Mouse (Mus musculus) adrenal gland, postnatal 25 days (tissue): Measurements from ENCODE around the gene Sla2. TPM values are rescaled to one million over a fixed set of nuclear protein-coding genes. Genes with fewer than 3 reads are reported as not detected.
"Not testable (repeated sequence)": the region's sequence is repeated elsewhere in the genome, so short reads cannot be mapped to it uniquely, and the experiment has no call there.

ENCODE experiments used
- DNase-seq: peaks from one replicate; pipeline ENCODE4 v3.0.0; 2021; ENCODE audit warnings: mixed read lengths
- long read RNA-seq: library from polyadenylated mRNA; stranded (forward); transcript quantifications from one replicate; pipeline ENCODE4 v2.0.0, GENCODE M21; 2021
- total RNA-seq: library from RNA; stranded (reverse); gene quantifications from 2 replicates; pipeline ENCODE4 v1.2.3, GENCODE M21; 2021

Sla2 gene
- not detected in 2 replicates for total RNA-seq
- long read RNA-seq, result 0 reads

DNA sequence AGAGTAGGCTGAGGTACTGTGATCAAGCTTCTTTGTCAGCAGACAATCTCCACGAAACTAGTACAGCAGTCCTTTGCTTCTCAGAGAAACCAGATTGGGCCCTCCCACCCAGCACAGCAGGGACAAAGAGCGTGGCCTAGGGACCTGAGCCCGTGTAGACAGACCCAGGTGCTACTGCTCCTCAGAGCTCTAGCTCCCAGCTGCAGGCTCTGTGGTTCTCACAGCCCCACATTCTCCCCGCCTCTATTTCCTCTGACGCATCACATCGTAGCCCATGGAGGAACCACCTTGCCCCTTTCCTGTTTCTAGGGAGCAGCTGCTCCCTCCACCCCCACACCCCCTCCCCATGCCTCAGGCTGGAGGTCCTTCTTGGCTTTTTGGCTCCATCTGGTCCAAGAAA is at the start of gene Sla2:
Sla2 (minus strand) TSS at position 176 of the 400 bp plus-strand sequence.
- DNase-seq, result no peak

DNA sequence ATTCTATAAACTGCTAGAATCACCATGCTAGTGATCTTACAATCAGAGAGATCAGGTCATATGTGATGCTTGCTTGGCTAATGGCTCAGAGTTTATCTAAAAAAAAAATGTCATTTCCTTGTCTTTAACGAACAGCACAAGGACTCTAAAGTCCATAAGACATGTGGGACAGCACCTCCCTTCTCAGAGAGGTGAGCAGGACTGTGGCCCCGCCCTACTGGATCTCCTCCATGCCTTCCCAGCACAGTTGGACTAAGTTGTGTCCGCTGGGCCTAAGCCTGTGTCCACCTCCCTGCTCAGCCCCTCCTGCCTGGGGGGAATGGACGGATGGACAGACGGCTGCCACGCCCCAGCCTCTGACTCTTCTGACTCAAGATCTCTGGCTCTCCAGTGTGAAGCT is 48.0 kb upstream of the Sla2 start:
- DNase-seq, result no peak

- DNase-seq, result no peak
Observed at GRCm38 (mm10) chr2:156933426-156933825, 46.4 kb upstream of the Sla2 start.

DNA sequence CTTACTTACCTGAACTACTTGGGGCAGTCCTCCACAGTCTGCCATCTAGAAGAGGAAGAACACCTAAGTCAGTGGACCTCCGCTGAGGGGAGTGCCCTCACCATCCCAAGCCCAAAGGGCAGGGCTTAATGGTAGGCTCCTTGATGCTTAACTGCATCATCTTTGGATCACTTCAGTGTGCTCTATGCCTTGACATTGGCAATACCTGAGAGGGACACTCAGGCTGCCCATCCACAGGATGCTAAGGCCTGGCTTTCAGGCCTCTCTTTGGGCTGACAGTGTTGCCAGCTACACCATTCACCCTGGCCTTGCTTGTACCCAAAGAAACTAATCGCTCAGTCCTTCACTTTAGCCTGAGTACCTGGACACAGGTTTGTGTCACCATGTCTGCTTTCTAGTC is 44.4 kb upstream of the Sla2 start:
- DNase-seq, result no peak

DNA sequence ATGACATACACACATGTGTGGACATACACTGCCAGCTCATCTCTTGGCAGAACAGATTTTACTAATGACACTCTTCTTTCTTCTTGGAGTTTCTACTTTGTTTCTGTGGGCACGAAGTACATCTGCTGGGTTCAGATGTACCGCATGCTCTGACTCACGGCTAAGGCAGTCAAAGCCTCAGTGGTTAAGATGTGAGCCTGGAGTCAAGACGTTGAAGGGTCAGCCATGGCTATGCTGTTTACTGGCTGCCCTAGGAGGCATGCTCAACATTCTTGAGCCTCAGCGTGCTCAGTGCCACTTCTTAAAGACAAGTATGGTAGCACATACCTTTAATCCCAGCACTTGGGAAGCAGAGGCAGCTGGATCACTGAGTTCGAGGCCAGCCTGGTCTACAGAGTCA is 43.6 kb upstream of the Sla2 start:
- DNase-seq, result no peak

DNA sequence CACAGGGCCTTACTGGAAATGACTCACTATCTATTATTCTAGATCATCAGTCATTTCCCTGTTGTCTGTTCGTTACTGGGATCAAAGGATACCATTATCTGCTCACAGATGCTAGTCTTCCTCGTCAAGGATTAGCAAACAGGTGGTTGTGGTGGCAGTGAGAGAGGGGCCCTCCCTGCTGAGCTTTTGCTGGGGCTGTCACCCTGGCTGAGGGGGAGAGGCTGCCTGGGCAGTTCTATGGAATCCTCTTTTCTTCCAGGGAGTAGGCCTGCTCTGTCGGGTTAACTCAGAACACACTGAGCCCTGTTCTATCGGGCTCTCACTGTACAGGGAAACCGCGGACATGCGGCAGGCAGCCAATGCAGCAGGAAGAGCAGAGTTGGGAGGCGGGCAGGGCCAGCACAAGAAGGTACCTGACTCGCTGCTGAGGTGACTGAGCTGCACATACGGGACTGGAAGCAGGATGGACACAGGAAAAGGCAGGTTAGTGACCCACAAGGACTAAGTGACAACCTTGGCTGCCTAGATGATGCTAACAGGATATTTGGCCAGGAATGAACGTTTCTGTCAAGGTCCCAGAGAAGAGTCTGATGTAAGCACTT is 42.6 kb upstream of the Sla2 start:
- no peak for DNase-seq

DNA sequence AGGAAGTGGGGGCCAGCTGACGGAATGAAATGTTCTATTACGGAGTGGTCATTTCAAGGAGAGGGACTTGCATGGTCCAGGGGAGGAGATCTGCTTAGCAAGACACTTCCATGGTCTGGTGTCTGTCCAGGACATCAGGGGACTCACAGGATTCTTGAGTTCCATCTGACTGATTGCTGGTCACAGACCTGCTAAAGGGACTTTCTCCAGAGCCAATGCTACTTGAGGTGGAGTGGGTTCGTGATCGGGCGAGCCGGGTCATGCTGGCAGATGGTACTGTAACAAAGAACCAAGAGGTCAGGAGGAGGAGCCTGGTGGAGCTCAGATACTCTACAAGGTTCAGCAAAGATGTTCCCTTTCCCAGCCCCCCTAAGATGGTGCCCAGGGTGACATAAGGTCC is 41.6 kb upstream of the Sla2 start:
- no peak for DNase-seq

DNA sequence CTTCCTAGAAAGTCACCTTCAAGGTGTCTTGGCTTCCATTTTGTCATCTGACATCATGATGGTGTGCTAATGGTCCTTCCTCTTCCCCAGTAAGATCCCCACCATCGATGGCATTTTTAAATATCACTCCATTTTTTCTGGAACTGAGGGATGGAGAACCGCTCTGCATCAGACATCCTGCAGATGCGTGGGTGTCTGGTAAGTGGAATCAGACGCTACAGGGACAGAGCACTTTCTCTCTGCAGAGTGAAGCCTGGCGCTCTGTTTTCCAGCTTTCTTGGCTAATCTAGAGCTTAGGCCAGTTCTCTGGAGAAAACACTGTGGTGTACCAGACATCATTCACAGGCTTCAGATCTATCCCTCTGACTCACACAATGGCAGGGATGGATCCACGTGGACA is 40.7 kb upstream of the Sla2 start:
- DNase-seq, result no peak

- not testable (repeated sequence) for DNase-seq
Observed at GRCm38 (mm10) chr2:156925611-156926010, 38.6 kb upstream of the Sla2 start.

GRCm38 (mm10) chr2:156925075-156925474 is 38.1 kb upstream of the Sla2 start:
- DNase-seq, result not testable (repeated sequence)

- no peak for DNase-seq
Observed at GRCm38 (mm10) chr2:156924210-156924898, 37.4 kb upstream of the Sla2 start.

- no peak for DNase-seq
Observed at GRCm38 (mm10) chr2:156923057-156923456, 36.1 kb upstream of the Sla2 start.

DNA sequence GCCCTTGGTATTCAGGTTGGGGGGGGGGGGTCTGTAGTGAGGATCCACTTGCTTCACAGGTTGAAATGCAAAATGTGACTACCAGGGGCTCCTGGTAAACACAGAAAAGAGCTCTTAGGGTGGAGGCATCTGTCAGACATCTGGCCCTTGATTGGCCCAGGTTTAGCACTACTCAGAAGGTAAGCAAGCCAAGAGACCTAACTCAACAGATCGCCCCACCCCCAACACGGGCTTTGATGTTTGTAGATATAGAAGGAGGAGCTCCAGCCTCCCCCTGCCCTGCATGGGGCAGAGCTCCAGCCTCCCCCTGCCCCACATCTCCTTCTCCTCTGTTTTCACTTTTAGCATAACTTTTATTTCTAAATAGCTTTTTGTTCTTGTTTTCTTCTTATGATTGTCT is 32.8 kb upstream of the Sla2 start:
- DNase-seq, result no peak

DNA sequence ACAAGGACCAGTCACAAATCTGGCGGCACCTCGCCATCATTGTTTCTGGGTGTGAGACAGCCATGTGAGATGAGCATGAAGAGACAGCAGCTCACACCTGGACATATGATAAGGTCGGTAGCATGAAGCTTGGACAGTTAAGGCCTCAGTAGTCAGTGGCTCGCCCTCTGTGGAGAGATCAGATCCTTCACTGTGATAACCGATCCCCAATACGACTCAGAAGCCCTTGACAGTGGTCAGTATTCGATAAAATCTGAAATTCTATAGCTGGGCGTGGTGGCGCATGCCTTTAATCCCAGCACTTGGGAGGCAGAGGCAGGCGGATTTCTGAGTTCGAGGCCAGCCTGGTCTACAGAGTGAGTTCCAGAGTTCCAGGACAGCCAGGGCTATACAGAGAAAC is 32.2 kb upstream of the Sla2 start:
- not testable (repeated sequence) for DNase-seq

DNA sequence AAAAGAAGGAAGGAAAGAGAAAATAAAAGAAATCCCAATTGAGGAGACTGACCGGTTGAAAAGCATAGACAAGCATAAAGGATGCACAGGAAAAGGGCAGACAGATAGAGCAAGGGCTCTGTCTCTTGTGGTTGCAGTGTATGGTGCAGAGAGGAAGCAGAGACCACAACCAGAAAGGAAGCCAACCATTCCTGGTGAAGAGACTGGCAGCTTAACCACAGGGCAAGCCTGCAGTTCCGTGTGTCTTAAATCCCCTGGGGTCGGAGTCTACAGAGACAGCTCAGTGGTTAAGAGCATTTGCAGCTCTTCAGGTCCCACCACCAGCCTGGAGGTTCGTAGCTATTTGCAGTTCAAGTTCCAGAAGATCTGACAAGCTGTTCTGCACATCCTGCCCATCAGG is 31.6 kb upstream of the Sla2 start:
- no peak for DNase-seq

- DNase-seq, result no peak
Observed at GRCm38 (mm10) chr2:156916419-156917125, 29.6 kb upstream of the Sla2 start.

- DNase-seq, result no peak
Observed at GRCm38 (mm10) chr2:156915559-156915958, 28.6 kb upstream of the Sla2 start.

- DNase-seq, result no peak
Observed at GRCm38 (mm10) chr2:156913191-156913590, 26.2 kb upstream of the Sla2 start.

DNA sequence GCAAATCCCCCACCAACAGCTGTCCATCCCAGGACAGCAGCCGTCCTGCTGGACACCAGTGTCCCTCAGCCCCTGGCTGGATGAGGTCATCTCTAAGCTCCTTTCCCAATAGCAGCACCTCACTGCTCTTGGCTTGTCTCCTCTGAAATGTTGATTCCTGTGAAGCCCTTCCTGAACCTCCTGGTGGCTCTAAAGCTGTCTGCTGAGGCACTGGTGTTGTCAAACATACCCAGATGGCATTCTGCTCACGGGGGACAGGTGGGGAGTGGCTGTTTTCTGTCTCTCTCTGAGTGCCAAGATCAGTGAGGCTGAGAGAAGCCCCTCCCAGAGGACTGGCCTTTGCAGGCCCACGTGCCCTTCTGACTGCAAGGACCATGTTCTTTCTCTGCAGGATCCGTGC is 18.9 kb upstream of the Sla2 start:
- not testable (repeated sequence) for DNase-seq

GRCm38 (mm10) chr2:156904976-156905717 is 18.2 kb upstream of the Sla2 start:
- peak; percentile 52 for DNase-seq

DNA sequence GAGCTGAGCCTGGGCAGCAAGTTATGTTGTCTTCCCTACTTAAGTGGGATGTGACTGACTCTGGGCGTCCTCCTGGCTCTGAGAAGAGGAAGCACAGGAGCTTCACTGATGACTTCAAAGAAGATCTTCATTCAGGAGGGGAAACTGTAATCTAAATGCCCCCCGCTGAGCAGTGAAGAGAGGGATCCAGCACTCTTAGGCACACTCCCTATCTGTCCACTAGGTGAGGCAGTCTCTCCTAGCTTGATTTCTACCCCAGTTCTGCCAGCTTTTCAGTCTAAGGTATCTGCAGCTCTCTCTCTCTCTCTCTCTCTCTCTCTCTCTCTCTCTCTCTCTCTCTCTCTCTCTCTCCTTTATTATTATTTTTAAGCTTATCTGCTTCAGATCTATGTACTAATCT is 16.4 kb upstream of the Sla2 start:
- DNase-seq, result no peak

GRCm38 (mm10) chr2:156902411-156902810 is 15.4 kb upstream of the Sla2 start:
- DNase-seq, result not testable (repeated sequence)

DNA sequence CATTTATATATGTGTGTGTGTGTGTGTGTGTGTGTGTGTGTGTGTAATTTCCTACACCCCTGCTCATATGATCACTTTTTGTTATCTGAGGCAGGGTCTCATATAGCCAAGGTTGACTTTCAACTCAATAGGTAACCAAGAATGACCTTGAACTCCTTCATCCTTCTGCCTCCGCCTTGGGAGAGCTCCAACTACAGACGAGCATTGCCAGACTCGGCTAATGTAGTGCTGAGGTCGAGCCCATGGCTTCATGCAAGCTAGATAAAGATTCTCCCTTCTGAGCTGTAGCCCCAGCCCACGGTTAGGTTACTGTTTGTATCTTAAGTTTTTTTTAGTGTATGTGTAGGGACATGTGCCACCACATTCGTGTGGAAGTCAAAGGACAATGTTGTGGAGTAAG is 14.9 kb upstream of the Sla2 start:
- no peak for DNase-seq
